In genomic region chr3:25914365-25915065, GRCm38 (mm10) we compare ENCODE assay signal across 22 mouse cellular contexts.
DNase-seq lines count a peak whose midpoint lies in the region; ATAC-seq lines count a peak whose summit lies in the region.
"Had no signal": no experiment of that assay in that cellular context is flagged by ENCODE, and none has a peak within 500 bp of the region (broad histone marks: within the 10 kb centered on the region; RNA-seq: fewer than 3 reads in every experiment).

No protein-coding gene starts in this region.

- H3K4me2 ChIP-seq in hindbrain, embryonic 14.5 days (replicated peaks): no peak overlapping the region
- no peak overlapping the region for H3K4me2 ChIP-seq in hindbrain, embryonic 11.5 days (replicated peaks; ENCODE audit: low read depth, low read length)
- no peak overlapping the region for H3K4me2 ChIP-seq in midbrain, embryonic 15.5 days
- H3K4me2 ChIP-seq: liver, embryonic 15.5 days; neural tube, embryonic 12.5 days; stomach, embryonic 15.5 days had no signal

- 0 out of 2 replicates have a peak, but pooled peaks cover 3% of the 10 kb centered on the region for H3K4me1 ChIP-seq in hindbrain, embryonic 14.5 days (replicated peaks; ENCODE audit: control insufficient read depth, insufficient read depth, low read length)
- H3K4me1 ChIP-seq in hindbrain, embryonic 11.5 days (replicated peaks; ENCODE audit: control insufficient read depth, insufficient read depth, low read length): no peaks in the 10 kb centered on the region
- H3K4me1 ChIP-seq in midbrain, embryonic 15.5 days: no peaks in the 10 kb centered on the region
- H3K4me1 ChIP-seq: forebrain, embryonic 10.5 days; liver, embryonic 15.5 days; neural tube, embryonic 12.5 days; stomach, embryonic 15.5 days had no signal

- H3K36me3 ChIP-seq in hindbrain, embryonic 14.5 days (replicated peaks; ENCODE audit: control insufficient read depth, insufficient read depth): no peaks in the 10 kb centered on the region
- H3K36me3 ChIP-seq in hindbrain, embryonic 11.5 days (ENCODE audit: control insufficient read depth, insufficient read depth, low read length): no peaks in the 10 kb centered on the region
- no peaks in the 10 kb centered on the region for H3K36me3 ChIP-seq in midbrain, embryonic 15.5 days (replicated peaks)
- H3K36me3 ChIP-seq: forebrain, embryonic 10.5 days; liver, embryonic 15.5 days; neural tube, embryonic 12.5 days; stomach, embryonic 15.5 days had no signal

- H3K9me3 ChIP-seq in hindbrain, embryonic 14.5 days (ENCODE audit: control insufficient read depth, low read length): no peaks in the 10 kb centered on the region
- H3K9me3 ChIP-seq in hindbrain, embryonic 11.5 days (ENCODE audit: control insufficient read depth, low read length): no peaks in the 10 kb centered on the region
- H3K9me3 ChIP-seq in midbrain, embryonic 15.5 days: no peaks in the 10 kb centered on the region
- H3K9me3 ChIP-seq: forebrain, embryonic 10.5 days; liver, embryonic 15.5 days; neural tube, embryonic 12.5 days; stomach, embryonic 15.5 days had no signal

- DNase-seq in cerebellum, postnatal 14 days: no peak
- no peak for DNase-seq in hindbrain, embryonic 14.5 days (ENCODE audit: low spot score)
- no peak for DNase-seq in hindbrain, embryonic 11.5 days (ENCODE audit: low spot score)
- DNase-seq in brain, adult 2 months (ENCODE audit: low read depth, low spot score): peak; percentile 63
- DNase-seq in heart, adult 18-20 months: no peak
- DNase-seq in retina, postnatal 1 day: no peak
- DNase-seq: adrenal gland, postnatal 25 days; gastrocnemius, postnatal 36 days; kidney, adult 11 months; layer of hippocampus, postnatal 36 days; right cerebral cortex, postnatal 25 days; thymus, adult 18-20 months; thymus, postnatal 4 days had no signal

- H3K9ac ChIP-seq in hindbrain, embryonic 14.5 days: no peak overlapping the region
- H3K9ac ChIP-seq in hindbrain, embryonic 11.5 days (ENCODE audit: low read depth, low read length): no peak overlapping the region
- H3K9ac ChIP-seq in midbrain, embryonic 15.5 days: no peak overlapping the region
- H3K9ac ChIP-seq: liver, embryonic 15.5 days; neural tube, embryonic 12.5 days; stomach, embryonic 15.5 days had no signal

- no peaks in the 10 kb centered on the region for H3K27me3 ChIP-seq in hindbrain, embryonic 14.5 days (ENCODE audit: control insufficient read depth, insufficient read depth, low read length)
- H3K27me3 ChIP-seq in hindbrain, embryonic 11.5 days (ENCODE audit: control insufficient read depth, insufficient read depth, low read length): no peaks in the 10 kb centered on the region
- H3K27me3 ChIP-seq in midbrain, embryonic 15.5 days (replicated peaks): no peaks in the 10 kb centered on the region
- H3K27me3 ChIP-seq: liver, embryonic 15.5 days; neural tube, embryonic 12.5 days; Patski; stomach, embryonic 15.5 days had no signal

- 57% methylated on average over 2 of the region's 2 CpGs for WGBS in hindbrain, embryonic 14.5 days
- 84% methylated on average over 2 of the region's 2 CpGs for WGBS in hindbrain, embryonic 11.5 days
- 64% methylated on average over 2 of the region's 2 CpGs for WGBS in midbrain, embryonic 15.5 days

- no peak overlapping the region for H3K27ac ChIP-seq in hindbrain, embryonic 14.5 days
- no peak overlapping the region for H3K27ac ChIP-seq in hindbrain, embryonic 11.5 days (ENCODE audit: low read depth, low read length)
- H3K27ac ChIP-seq in midbrain, embryonic 15.5 days: no peak overlapping the region
- H3K27ac ChIP-seq: forebrain, embryonic 10.5 days; kidney, postnatal 0 days; liver, embryonic 15.5 days; neural tube, embryonic 12.5 days; stomach, embryonic 15.5 days had no signal

- peak; percentile 81 for ATAC-seq in cerebellum, adult (ENCODE audit: insufficient number of reproducible peaks, low FRiP score, low TSS enrichment)
- ATAC-seq in hindbrain, embryonic 14.5 days (ENCODE audit: low FRiP score): peak; percentile 76; the same call in 1 of the 2 replicates
- ATAC-seq in hindbrain, embryonic 11.5 days (ENCODE audit: low FRiP score): no peak
- ATAC-seq in midbrain, embryonic 15.5 days (replicated peaks): peak; percentile 62
- ATAC-seq: activated CD4-positive, CD25-positive, alpha-beta regulatory T cell, adult 4 months; Patski had no signal

- no peak overlapping the region for H3K4me3 ChIP-seq in hindbrain, embryonic 14.5 days (replicated peaks; ENCODE audit: low read length)
- no peak overlapping the region for H3K4me3 ChIP-seq in hindbrain, embryonic 11.5 days (ENCODE audit: low read depth, low read length)
- no peak overlapping the region for H3K4me3 ChIP-seq in midbrain, embryonic 15.5 days
- H3K4me3 ChIP-seq: forebrain, embryonic 10.5 days; liver, embryonic 15.5 days; neural tube, embryonic 12.5 days; stomach, embryonic 15.5 days had no signal
